Mouse (Mus musculus) kidney, postnatal 4 days (tissue): ENCODE measurements around the gene Rtl1.

Source experiments
- DNase-seq, 2 experiments: peaks; one replicate each; pipeline ENCODE4 v3.0.0; 2021; ENCODE audit warnings: mixed read lengths in 2 of 2

Gene Rtl1

GRCm38 (mm10) chr12:109560111-109560695, 39.9 kb downstream of the Rtl1 start:
- DNase-seq: no peak

GRCm38 (mm10) chr12:109558891-109559487, 41.1 kb downstream of the Rtl1 start:
- no peak for DNase-seq

- DNase-seq: no peak
Observed at GRCm38 (mm10) chr12:109558226-109558824, 41.8 kb downstream of the Rtl1 start.

DNA sequence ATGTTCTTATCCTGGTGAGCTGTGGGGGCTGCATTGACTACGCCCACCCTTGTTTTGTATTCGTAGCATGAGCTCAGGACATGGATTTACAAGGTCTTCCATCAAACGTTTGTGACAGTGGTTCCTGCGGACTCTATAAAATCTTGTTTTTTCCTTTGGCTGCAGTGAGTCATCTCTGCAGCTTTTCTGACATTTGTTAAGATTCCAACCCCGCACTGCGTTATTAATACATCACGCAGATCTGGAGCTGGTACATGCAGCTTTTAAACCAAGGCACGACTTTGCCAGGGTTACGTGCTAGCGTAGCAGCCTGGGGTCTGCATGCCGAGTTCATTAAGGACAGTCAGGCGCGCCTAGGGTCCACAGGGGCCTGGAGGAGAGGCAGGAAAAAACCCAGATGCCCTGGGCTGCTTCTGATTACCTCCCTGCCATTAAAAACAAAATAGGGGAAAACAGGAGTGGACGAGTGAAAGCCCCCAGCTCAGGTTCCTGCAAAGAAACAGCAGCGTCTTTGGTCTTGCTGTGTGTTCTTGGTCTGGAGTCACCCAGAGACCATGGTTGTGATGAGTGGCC, 44.2 kb downstream of the Rtl1 start:
- DNase-seq: no peak

GRCm38 (mm10) chr12:109553568-109553967, 46.6 kb downstream of the Rtl1 start:
- no peak for DNase-seq

DNA sequence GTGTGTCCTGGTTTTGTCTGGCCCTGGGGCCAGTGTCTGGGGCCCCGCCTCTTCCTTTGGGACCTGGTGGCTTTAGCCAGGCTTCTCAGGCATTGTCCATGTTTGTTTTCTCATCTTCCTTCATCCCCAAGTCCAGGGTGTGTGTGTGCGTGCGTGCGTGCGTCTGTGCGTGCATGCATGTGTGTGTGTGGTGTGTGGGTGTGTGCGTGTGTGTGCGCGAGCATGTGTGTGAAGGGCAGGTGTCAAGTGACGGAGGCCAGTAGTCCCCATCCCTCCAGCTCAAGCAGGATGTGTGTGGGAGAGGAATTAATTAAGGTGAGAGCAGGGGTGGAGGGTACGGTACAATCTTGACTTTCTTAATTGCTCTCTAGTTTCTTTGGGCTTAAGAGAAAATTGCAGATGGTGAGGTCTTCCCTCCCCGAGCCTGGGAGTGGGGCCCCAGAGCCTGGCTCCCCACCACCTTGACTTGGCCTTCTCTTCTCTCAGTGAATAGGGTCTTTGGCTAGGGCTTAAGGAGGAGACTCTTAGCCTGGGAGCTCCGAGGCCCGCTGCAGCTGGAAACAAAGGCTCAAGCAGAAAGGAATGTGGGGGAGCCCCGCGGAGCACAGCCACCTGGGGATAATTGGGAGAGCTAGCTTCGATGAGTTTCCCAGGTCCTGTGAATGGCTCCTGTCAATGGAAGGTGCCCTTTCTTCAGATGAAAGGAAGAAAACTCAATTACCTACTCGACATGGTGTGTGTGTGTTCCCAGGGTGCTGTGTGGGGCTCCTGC, 47.2 kb downstream of the Rtl1 start:
- peak in 1 of 2 experiments; percentile 45 for DNase-seq

DNA sequence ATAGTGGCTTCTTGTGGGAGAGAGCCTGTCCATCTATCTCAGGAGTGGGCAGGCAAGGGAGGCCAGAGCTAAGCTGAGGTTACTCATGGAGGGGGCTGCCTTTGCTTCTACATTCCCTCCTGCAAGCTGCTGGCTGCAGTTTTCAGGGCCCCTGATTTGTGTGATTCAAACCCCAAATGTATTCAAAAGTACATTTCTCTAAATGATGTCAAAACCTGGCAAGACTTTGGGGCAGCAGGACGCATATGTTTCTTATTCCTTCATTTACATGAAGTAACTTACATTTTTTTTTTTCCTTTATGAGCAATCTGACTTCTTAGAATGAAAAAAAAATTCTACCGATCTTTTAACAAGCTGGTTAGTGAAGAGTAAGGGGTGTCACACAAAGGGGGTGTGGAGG, 48.4 kb downstream of the Rtl1 start:
- DNase-seq: no peak

- DNase-seq: no peak
Observed at GRCm38 (mm10) chr12:109547085-109547484, 53.0 kb downstream of the Rtl1 start.

DNA sequence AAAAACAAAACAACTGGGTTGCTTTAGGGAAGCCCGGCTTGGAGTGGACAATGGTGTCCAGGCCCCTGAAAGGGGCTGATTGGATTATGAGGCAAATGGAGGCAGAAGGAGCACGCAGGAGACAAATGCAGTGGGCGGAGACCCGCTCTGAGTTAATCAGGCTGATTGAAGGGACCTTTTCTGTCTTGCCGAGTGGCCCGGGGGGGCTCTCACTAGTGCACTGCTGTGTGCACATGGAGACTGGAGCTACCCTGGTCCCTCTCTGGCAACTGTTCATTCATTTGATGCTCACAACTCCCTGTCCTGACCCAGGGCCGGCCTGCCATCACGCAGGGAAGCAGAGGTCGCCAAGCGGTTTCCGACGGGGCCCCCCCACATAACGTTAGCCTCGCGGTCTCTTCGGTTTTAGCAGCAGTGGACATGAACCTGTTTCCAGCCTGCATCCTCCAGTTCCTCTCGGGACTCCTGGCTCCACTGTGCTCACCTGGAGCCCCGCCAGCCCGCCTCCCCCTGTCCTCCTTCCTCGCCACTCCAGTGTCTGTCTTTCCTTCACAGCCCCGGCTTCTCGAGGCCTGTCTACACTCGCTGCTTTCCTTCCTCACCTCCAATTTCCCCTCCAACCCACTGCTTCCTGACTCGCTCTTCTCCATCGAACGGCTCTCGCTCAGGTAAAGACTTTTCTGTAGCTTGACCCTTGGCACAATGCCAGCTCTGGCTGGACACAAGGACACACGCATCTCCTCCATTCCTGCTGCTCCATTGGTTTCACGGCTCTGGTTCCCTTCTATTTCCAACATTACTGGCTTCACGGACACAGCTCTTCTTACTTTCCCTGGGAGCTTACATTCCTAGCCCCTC, 54.0 kb downstream of the Rtl1 start:
- DNase-seq: peak in 1 of 2 experiments; percentile 34

GRCm38 (mm10) chr12:109543281-109543923, 56.7 kb downstream of the Rtl1 start:
- DNase-seq: no peak

DNA sequence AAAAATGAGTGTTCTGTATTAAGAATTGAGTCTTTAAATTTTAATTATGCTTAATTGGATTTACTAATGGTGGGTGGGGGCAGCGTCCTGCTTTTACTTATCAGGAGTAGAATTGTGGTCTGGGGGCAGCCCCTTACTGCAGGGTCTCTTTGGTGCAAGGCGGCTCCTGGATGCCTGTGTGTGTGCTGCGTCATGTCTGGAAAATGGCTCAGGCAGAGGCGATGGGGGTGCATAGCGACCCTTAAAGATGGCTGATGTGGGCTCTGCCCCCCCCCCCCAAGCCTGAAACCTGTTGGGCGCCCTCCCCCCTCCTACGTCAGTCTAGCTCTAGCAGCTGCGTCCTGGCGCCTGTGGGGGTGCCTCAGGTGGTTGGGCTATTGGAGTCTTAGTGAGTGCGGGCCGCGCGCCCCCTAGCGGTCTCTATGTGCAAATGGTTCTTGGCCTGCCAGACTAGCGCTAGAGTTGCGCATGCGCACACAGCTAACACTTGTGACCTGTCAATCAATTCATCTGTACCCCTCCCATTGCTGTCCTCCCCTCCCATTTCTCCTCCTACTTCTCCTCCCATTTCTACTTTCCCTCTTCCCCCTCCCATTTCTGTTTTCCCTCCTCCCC, 57.4 kb downstream of the Rtl1 start:
- DNase-seq: peak in 1 of 2 experiments; percentile 40

DNA sequence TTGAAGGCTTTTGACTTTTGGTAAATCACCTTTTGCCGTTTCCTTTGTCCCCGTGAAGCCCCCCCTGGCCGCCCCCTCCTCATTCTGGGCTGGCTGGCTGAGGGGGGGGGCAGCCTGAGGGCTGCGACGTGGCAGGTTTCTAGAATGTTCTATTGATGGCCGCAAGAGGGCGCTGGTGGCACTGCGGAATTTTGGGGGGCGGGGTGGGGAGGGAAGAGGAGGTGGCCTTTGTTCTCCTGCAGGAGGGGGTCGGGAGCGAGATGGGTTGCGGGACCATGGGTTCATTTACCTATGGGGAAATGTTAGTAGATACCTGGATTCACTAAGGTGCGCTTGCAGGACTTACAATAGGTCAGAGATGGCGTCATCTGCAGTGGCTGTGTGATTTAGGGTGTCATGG, 58.1 kb downstream of the Rtl1 start:
- peak in 1 of 2 experiments; percentile 22 for DNase-seq

- no peak for DNase-seq
Observed at GRCm38 (mm10) chr12:109541540-109541899, 58.6 kb downstream of the Rtl1 start.

DNA sequence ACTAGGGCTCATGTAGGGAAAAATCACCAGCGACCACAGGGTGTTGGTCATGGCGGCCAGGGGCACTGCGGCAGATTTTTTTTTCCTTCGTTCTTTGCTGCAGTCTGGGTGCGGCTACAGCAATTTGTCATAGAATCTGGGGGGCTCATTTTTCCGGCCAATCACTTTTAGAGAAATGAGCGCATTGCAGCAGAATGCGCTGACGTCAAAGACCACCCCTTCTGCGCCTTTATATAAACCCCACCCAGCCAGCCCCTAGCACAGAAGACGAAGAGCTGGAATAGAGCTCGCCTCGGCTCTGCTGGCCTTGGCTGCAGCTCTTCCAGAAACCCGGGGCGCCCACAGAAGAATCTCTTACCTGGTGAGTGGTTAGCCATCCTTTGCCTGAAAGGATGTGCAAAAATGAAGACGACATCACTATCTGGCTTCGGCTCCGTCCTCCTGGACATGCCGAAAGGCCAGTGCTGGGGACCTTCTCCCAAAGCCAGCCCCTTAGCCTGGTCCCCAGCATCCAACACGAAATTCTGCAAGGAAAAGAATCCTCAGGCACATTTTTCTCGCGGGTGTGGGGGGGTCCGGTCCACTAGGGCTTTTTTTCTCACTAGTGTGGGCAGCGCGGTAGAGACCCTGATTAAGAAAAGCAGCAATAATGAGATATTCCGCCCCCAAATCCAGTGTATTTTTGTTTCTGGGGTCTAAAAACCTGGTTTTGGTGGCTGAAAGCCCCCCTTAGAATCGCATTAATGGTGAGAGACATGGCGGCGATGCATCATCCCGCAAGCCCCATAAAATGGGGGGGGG, 59.2 kb downstream of the Rtl1 start:
- DNase-seq: peak; percentile 36 to 54

- DNase-seq: no peak
Observed at GRCm38 (mm10) chr12:109539950-109540349, 60.2 kb downstream of the Rtl1 start.
